Mouse (Mus musculus) spleen, adult 2 months (tissue): ENCODE data around the gene Erh. TPM values are rescaled to one million over a fixed set of nuclear protein-coding genes. Genes with fewer than 3 reads are reported as not detected.
A peak's percentile ranks its signal among the peaks of the same experiment; 100 is the strongest.

Experiments used
- DNase-seq, 2 experiments: peaks; one replicate each; pipeline versions ENCODE4 v3.0.0 to v3.0.0-alpha.2; 2012 to 2021; ENCODE audit warnings: low spot score in 2 of 2, low read depth in 1 of 2
- H3K27ac ChIP-seq: fragments of 200-500 bp; 2 replicates; pipeline ENCODE4 v1.5.1; 2012; ENCODE audit warnings: low read length, inconsistent platforms; ENCODE audit not compliant: insufficient read depth
- H3K27me3 ChIP-seq: fragments of 200-500 bp; 2 replicates; pipeline ENCODE4 v1.6.1; 2012; ENCODE audit warnings: mild to moderate bottlenecking, moderate library complexity, low read length, inconsistent platforms; ENCODE audit not compliant: control insufficient read depth, insufficient read depth
- H3K36me3 ChIP-seq: fragments of 200-500 bp; 2 replicates; pipeline ENCODE4 v1.6.1; 2012; ENCODE audit warnings: mild to moderate bottlenecking, low read length, inconsistent platforms; ENCODE audit not compliant: control insufficient read depth, insufficient read depth
- H3K4me1 ChIP-seq: fragments of 200-500 bp; 2 replicates; pipeline ENCODE4 v1.6.1; 2011; ENCODE audit warnings: inconsistent platforms; ENCODE audit not compliant: control insufficient read depth, insufficient read depth, insufficient read length
- H3K4me3 ChIP-seq: fragments of 200-500 bp; 2 replicates; pipeline ENCODE4 v1.5.1; 2011; ENCODE audit warnings: mild to moderate bottlenecking, inconsistent platforms; ENCODE audit not compliant: insufficient read depth, insufficient read length; ENCODE audit errors: extremely low read depth
- CTCF ChIP-seq: fragments of 200-500 bp; IDR thresholded peaks from 2 replicates; pipeline ENCODE4 v1.5.1; 2011; ENCODE audit warnings: mild to moderate bottlenecking, inconsistent platforms; ENCODE audit not compliant: insufficient read depth, insufficient read length, insufficient replicate concordance; ENCODE audit errors: extremely low read depth
- POLR2A ChIP-seq: fragments of 200-500 bp; IDR thresholded peaks from 2 replicates; pipeline ENCODE4 v1.6.1; 2011; ENCODE audit warnings: low read depth, low read length, inconsistent platforms
- WGBS: fragments of 180-500 bp; shearing (Covaris S2); methylation state at CpG from one replicate; pipeline ENCODE4 v1.1.7; 2018; 5-methylcytosine and 5-hydroxymethylcytosine counted together
- polyA plus RNA-seq: library from polyadenylated mRNA; depleted of rRNA; stranded (reverse); fragments of >200 nt; gene quantifications from 2 replicates; pipeline ENCODE4 v1.2.3, GENCODE M21; 2012

Erh gene
- polyA plus RNA-seq, 1 experiment: 19.4 TPM

DNA sequence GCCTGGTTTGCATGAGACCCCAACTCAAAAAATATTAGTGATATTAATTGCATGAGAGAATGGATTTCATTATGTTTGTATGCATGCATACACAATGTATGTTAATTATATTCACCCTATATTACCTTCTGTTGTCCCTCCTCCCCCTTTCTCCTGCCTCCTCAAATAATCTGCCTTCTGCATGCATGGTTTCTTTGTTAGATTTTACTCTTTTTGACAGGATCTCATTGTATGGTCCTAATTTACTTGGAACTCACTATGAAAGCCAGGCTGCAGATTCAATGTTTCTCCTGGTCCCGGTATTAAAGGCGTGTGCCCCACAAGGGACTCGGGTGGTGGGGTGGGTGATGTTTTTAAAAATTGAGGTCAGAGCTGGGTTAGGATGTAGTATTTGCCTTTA, 40.2 kb upstream of the Erh start:
- H3K27me3 ChIP-seq: no peaks in the 10 kb centered on the region
- no peaks in the 10 kb centered on the region; the same call in 1 of the 2 replicates for H3K4me1 ChIP-seq
- WGBS: 93% methylated on average over 3 of the region's 3 CpGs
- no peak for DNase-seq
- H3K4me3 ChIP-seq: no peak overlapping the region
- no peak overlapping the region for H3K27ac ChIP-seq
- peaks cover 3% of the 10 kb centered on the region; the same call in 1 of the 2 replicates for H3K36me3 ChIP-seq
- no peak for TF ChIP-seq CTCF

DNA sequence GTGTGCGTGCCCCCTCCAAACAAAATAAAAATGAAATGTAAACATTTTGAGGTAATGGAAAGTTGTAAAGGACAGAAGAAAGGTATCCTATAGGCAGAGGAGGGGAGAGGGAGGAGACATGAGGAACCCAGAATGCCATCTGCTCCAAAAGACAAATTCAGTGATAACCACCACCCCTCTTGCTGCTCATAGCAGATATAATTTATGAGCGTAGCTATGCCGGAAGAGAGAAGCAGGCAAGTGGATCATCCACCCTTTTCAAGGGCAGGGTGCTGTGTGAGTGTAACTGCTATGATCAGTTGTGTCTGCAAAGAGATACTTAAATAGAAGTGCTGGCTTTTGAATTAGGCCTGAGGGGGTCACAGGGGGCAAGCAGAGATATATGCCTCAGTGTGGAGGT, 39.4 kb upstream of the Erh start:
- 92% methylated on average over 3 of the region's 3 CpGs for WGBS
- H3K4me1 ChIP-seq: no peaks in the 10 kb centered on the region; the same call in 1 of the 2 replicates
- no peak for TF ChIP-seq POLR2A
- TF ChIP-seq CTCF: no peak
- H3K27ac ChIP-seq: no peak overlapping the region
- DNase-seq: no peak
- no peaks in the 10 kb centered on the region for H3K27me3 ChIP-seq
- peaks cover 4% of the 10 kb centered on the region; the same call in 1 of the 2 replicates for H3K36me3 ChIP-seq
- H3K4me3 ChIP-seq: no peak overlapping the region

DNA sequence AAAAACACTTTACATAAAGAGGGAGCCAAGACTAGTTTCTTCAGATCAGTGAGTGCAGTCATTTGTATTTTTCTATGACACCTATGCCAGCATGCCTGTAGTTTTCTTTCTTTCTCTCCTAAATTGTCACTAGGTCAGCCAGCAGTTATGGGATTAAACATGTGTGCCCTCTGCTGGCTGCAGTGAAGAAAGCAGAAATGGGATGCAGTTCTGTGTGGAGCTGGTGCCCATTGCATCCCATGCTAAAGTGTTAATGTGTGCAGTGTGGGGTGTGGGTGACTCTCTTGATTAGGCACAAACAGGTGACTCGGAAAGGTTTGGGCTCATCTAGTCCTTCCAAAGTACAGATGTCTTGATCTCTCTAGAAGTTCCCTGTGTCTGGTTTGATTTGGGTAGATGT, 37.2 kb upstream of the Erh start:
- TF ChIP-seq POLR2A: no peak
- TF ChIP-seq CTCF: peak; percentile 9; the same call in 1 of the 2 replicates
- no peak overlapping the region for H3K4me3 ChIP-seq
- no peak overlapping the region for H3K27ac ChIP-seq
- 79% methylated on average over 1 of the region's 1 CpGs for whole genome bisulfite sequencing
- peaks cover 12% of the 10 kb centered on the region for H3K36me3 ChIP-seq
- H3K27me3 ChIP-seq: no peaks in the 10 kb centered on the region
- no peak for DNase-seq
- H3K4me1 ChIP-seq: no peaks in the 10 kb centered on the region

DNA sequence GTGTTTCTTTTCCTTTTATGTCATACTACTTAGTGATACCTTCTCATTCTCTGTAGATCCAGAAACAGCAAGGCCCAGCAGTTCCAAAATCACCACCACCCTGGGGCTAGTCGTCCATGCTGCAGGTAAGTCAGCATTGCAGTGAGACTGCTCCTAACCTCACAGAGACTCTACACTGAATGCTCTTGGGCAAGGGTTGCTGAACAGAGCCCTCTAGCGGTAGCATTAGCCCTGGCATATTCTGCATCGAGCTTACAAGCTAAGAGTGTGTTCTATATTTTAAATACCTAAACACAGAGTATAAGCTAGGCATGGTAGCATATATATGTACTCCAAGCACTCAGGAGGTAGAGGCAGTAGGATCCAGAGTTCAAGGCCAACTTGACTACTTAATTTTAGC, 29.0 kb upstream of the Erh start:
- Histone ChIP-seq H3K27me3 (no peaks in the 10 kb centered on the region), H3K27ac (no peak overlapping the region), H3K4me1 (no peaks in the 10 kb centered on the region), H3K36me3 (peaks cover 23% of the 10 kb centered on the region), H3K4me3 (no peak overlapping the region)
- WGBS: 7% methylated on average over 3 of the region's 3 CpGs
- peak in 1 of 2 experiments; percentile 27 for DNase-seq
- TF ChIP-seq POLR2A: no peak
- TF ChIP-seq CTCF: peak; percentile 61; the same call in 1 of the 2 replicates

DNA sequence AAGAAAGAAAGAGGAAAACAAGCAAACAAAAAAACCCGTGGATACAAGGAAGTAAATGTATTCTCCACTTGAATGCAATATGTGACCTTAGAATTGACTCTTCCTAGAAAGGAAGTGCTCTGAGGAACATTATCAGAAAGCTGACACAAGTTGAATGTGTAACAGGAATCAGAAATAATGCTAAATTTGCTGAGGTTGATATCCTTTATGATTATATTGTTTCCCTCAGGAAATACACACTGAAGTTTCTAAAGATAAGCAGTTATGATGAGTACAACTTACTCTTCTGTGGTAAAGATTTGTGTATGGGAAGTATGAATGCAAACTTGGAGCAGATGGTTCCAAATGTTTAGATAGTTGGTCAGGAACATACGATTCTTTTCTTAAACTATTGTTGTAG, 24.2 kb upstream of the Erh start:
- H3K4me3 ChIP-seq: no peak overlapping the region
- H3K36me3 ChIP-seq: peaks cover 17% of the 10 kb centered on the region
- H3K27me3 ChIP-seq: no peaks in the 10 kb centered on the region
- H3K4me1 ChIP-seq: no peaks in the 10 kb centered on the region
- DNase-seq: no peak
- whole genome bisulfite sequencing: 76% methylated on average over 2 of the region's 2 CpGs
- TF ChIP-seq POLR2A: no peak
- TF ChIP-seq CTCF: no peak
- no peak overlapping the region for H3K27ac ChIP-seq

DNA sequence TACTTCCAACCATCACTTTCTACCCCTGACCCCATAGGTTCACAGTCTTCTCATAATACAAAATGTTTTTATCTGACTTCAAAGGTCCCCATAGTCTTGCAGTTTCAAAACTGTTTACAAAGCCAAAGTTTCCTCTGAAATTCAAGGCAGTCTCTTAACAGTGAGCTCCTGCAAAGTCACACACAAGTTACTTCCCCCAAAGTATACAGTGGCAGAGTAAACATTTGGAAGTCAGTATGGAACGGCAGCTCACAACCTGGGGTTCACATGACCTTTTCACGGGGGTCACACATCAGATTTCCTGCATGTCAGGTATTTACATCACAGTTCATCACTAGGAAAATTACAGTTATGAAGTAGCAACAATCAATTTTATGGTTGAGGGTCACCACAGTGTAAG, 19.8 kb upstream of the Erh start:
- DNase-seq: no peak
- H3K27me3 ChIP-seq: no peaks in the 10 kb centered on the region
- 95% methylated on average over 2 of the region's 2 CpGs for WGBS
- no peak overlapping the region for H3K27ac ChIP-seq
- H3K4me1 ChIP-seq: no peaks in the 10 kb centered on the region
- H3K4me3 ChIP-seq: no peak overlapping the region
- TF ChIP-seq POLR2A: no peak
- no peak for TF ChIP-seq CTCF
- H3K36me3 ChIP-seq: peaks cover 19% of the 10 kb centered on the region

DNA sequence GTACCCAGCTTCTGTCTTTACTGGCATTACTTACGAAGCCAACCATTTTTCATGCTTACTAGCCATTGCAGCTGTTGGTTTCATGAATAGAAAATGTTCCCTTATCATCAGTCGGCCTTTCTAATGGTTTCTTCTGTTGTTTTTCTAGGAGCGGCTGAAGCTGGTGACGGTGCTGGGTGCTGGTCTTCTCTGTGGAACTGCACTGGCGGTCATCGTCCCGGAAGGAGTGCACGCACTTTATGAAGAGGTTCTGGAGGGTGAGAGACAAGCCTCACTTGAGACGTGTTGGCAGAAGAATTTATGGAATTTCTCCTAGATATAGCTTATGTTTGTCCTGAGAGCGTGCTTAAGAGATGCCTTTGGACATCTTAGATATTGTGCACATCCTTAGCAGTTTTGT, 18.2 kb upstream of the Erh start:
- TF ChIP-seq CTCF: no peak
- TF ChIP-seq POLR2A: no peak
- no peak for DNase-seq
- Histone ChIP-seq H3K4me3 (no peak overlapping the region), H3K36me3 (peaks cover 11% of the 10 kb centered on the region), H3K27ac (no peak overlapping the region), H3K27me3 (no peaks in the 10 kb centered on the region), H3K4me1 (no peaks in the 10 kb centered on the region)
- WGBS: 94% methylated on average over 10 of the region's 10 CpGs
